Mouse (Mus musculus) C2C12 (cell line): ENCODE measurements around the gene Dnm1.

Source experiments
- CEBPB ChIP-seq: IDR thresholded peaks from one replicate; pipeline ENCODE4 v1.6.1; 2011; ENCODE audit warnings: low read depth, mild to moderate bottlenecking, control low read depth, moderate library complexity
- CTCF ChIP-seq: IDR thresholded peaks from one replicate; pipeline ENCODE4 v1.5.1; 2011; ENCODE audit not compliant: control insufficient read depth, insufficient read depth, insufficient read length
- MAX ChIP-seq: IDR thresholded peaks from one replicate; pipeline ENCODE4 v1.6.1; 2011; ENCODE audit warnings: mild to moderate bottlenecking, control low read depth
- MYOD1 ChIP-seq: IDR thresholded peaks from one replicate; pipeline ENCODE4 v1.6.1; 2011; ENCODE audit warnings: low read depth; ENCODE audit not compliant: control insufficient read depth, insufficient read length
- MYOG ChIP-seq: IDR thresholded peaks from one replicate; pipeline ENCODE4 v1.6.1; 2011; ENCODE audit not compliant: control insufficient read depth, insufficient read length; ENCODE audit errors: extremely low read depth
- USF1 ChIP-seq: IDR thresholded peaks from one replicate; pipeline ENCODE4 v1.6.1; 2011; ENCODE audit warnings: low read depth, mild to moderate bottlenecking, control low read depth, moderate library complexity

- no peak for TF ChIP-seq CTCF
- TF ChIP-seq MAX = no peak
- no peak for TF ChIP-seq CEBPB
- TF ChIP-seq MYOG = no peak
- TF ChIP-seq USF1 = no peak
- TF ChIP-seq MYOD1 = no peak
These were observed 77.3 kb downstream of the Dnm1 start for GRCm38 (mm10) chr2:32275823-32276222.
